Mouse (Mus musculus): Measurements from ENCODE around the gene Sumo2.

GRCm38 (mm10) chr11:115564064-115564809 is 28.2 kb upstream of the Sumo2 start, which contains the start of gene Nup85:
- TF ChIP-seq CTCF (IDR thresholded peaks at IDR 0.05; ENCODE audit: low read depth, low read length): no peak
- TF ChIP-seq POLR2A (IDR thresholded peaks at IDR 0.05; ENCODE audit: insufficient read depth, low read length): peak; percentile 52
